Mouse (Mus musculus) neural tube, embryonic 10.5 days (tissue): ENCODE results near the gene Dscaml1.
A peak's percentile ranks its signal among the peaks of the same experiment; 100 is the strongest.

Experiments used
- DNase-seq: peaks from one replicate; pipeline ENCODE4 v3.0.0-alpha.2; 2017; ENCODE audit warnings: low spot score; ENCODE audit errors: extremely low spot score

Dscaml1 gene

GRCm38 (mm10) chr9:45505487-45505939 lies 79.1 kb downstream of the Dscaml1 start:
- no peak for DNase-seq

DNA sequence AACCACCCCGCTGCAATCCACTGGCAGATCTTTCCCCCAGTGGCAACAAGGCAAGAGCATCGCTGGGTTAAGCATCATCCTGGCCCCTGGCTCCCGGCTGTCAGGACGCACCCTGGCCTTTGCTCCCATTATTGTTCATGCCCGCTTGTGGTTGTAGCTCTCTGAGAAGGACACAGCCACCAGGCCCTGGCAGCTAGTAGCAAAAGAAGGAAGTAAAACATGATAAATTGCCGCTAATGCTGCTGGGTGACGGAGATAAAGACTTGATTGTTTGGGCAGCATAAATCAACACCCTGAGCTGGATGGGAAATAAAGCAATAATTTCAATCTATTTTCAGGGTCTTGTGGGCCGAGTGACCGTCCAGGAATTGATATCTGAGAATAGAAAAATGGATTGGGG lies 81.1 kb downstream of the Dscaml1 start:
- DNase-seq = no peak

DNA sequence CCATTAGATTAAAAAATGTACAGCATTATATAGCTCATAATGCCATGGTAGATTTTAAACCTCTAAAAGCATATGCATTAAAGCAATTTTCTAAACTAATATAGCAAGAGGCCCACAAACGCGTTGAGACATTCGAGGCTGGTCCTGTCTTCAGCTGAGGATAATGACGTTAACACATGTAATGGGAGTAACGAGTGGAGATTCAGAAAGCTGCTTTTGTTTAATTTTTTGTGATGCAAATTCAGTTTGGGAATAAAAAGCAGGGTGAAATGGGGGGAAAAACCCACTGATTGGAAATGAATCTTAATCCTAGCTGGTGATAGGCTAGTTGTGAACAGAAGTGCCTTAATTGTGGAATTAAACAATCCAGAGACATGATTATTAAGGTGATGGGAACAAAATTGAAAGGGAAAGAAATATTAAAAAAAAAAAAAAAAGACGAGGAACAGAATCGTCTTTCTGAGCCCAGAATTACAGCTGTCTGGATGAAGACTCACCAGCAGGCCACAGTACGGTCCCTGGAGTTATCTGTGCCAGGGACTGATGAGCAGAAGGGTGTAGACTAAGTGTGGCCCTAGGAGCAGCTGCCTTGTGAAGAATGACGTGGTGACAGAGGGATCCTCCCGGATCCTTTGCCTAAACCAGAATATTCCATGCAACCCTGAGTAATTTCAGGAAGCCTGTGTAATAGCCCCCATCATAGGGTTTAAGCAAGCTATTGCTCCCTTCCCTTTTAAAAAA lies 84.5 kb downstream of the Dscaml1 start:
- no peak for DNase-seq

- DNase-seq = no peak
Observed at GRCm38 (mm10) chr9:45517993-45518705, 91.7 kb downstream of the Dscaml1 start.

DNA sequence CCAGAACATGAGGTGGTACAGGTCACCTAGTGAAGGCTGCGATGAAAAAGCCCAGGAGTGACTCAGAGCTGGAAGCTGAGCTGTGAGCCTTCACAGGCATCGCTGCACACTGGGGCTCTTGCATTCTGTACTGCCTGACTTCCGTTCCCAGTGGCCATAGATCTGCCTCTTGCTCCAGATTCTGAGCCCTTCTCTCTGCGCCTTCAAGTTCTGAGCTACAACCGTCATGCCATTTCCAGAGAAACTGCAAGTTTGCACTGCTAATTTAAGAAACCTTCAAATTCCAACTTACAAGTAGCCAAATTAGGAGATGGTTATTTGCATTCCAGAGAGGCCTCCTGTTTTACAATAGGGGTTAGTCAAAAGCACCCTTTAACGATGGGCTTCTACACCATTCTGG lies 93.4 kb downstream of the Dscaml1 start:
- DNase-seq = no peak

GRCm38 (mm10) chr9:45522866-45523265 lies 96.4 kb downstream of the Dscaml1 start:
- DNase-seq = no peak

DNA sequence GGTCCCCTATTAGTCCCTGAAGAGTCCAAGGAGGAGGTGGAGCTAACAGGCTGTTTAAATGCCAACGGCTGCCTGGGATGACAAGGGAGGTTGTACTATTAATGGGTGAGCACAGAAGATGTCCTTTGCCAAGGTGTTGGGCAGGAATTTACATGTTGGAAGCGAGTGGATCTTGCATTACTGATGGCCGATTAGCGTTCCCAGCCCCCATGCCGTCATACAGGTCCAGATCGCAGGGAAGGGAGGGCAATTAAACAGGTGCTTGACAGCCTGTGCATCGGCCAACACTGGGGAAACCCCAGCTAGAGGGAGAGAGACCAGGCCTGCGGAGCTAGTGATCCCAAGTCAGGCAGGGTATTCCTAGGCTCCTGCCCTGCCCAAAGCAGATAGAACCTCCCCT lies 98.1 kb downstream of the Dscaml1 start:
- DNase-seq = no peak

DNA sequence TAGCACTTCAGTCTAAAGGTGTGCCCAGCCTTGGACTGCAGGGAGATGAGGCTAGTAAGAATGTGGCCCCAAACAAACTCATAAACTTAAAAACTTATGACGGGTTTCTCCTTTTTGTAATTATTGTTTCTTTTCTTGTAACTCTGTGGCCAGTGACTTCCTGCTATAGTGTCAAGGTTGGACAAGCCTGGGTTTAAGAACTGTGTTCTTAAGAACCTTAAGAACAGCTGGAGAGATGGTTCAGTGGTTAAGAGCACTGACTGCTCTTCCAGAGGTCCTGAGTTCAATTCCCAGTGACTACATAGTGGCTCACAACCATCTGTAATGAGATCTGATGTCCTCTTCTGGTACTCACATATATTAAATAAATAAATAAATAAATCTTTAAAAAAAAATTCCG lies 106.8 kb downstream of the Dscaml1 start:
- no peak for DNase-seq

- DNase-seq = no peak
Observed at GRCm38 (mm10) chr9:45534472-45534988, 108.1 kb downstream of the Dscaml1 start.

GRCm38 (mm10) chr9:45537649-45538048 lies 111.2 kb downstream of the Dscaml1 start:
- no peak for DNase-seq

DNA sequence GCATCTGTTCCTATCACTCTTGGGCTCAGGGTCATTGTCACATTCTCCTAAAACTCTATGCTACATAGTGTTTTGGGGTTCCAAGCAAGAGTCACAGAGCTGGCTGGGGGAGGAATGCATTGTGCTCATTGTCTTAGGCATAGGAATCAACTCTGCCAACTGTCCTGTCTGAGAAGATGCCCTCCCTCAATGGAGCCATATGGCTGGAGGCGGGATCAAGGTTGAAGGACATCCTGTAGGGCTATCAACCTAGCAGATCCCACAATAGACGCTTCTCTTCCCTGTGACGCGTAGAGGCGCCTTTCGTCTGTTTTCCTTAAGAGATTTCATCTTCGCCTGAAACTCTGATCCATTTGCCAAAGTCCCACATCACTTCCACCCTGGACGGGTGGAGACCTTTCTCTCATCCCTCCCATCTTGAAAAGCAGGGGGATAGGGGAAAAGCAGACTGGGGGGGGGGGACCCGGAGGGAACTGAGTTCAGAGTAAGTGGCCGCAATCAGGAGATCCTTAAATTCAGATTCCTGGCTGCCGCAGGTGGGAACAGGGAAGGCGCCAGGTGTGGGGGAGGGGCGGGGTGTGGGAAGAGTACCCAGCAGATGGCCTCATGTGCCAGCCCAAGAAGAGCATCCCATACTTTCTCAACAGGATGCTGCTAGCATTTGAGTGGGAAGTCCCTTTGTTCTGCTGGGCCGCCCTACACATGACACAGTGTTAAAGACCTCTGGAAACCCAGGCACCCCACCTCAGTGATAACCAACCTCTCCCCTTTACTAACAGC lies 113.0 kb downstream of the Dscaml1 start:
- no peak for DNase-seq

DNA sequence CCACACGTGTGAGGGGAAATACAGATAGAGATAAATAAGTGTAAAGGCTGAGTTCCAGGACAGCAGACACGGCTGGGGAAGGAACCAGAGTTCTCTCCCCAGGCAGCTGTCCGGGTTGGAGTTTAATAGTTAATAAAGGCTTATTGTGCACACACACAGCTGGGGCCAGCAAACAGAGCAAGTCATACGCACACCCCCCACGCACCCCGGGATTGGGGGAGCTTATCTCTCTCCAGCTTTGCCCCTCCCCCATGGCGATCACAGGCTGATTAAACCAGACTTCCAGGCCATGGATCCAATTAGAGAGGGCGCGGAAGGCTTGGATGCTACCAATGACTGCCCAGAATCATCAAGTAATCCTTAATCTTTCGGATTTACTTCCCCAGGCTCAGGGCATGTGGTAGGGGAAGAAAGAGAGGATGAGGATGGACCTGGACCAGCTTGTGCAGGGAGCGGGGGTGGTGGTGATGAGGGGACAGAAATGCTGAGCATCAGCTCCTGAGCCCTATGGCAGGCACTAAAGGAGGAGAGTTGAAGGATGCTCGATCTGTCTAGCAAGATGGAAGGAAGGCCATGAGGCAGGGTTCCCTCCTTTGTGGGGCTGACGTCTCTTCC lies 119.7 kb downstream of the Dscaml1 start:
- no peak for DNase-seq

GRCm38 (mm10) chr9:45546902-45547578 lies 120.6 kb downstream of the Dscaml1 start:
- DNase-seq = no peak

DNA sequence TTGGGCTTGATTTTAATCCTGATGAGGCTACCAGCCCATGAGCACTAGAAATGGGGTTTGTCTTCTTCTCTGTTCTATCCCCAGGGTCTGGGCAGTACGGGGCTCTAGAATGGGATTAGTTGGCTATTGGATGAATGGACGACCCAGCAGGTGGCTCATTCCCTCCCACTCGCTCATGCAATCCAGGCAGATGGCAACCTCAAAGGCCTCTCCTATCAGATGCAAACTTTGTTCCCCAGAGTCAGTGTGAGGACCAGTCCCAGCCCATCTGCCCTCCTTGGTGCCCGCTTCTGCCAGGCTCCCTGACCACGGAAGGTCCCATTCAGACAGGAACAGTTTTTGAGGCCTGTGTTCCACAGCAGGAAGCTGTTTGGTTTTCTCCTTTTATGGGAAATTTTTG lies 123.4 kb downstream of the Dscaml1 start:
- DNase-seq = no peak

DNA sequence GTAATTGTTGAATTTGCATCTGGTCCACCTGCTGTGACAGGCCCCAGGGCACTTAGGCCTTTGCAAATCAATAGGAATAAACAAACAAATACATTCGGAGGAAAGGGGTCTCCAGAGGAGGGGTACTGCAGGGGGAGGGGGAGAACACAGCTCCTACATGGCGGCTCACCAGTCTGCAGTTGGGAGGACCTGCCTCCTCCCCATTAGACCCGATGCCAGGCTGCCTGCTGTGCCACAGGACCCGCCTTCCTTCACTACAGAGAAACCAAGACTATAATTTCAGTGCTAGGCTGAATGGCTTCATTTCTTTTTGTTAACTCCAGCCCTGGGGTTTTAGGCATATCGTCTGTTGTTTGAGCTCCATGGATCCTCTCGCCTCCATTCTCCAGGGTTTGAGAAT lies 123.8 kb downstream of the Dscaml1 start:
- no peak for DNase-seq

- DNase-seq = no peak
Observed at GRCm38 (mm10) chr9:45550662-45551061, 124.2 kb downstream of the Dscaml1 start.

DNA sequence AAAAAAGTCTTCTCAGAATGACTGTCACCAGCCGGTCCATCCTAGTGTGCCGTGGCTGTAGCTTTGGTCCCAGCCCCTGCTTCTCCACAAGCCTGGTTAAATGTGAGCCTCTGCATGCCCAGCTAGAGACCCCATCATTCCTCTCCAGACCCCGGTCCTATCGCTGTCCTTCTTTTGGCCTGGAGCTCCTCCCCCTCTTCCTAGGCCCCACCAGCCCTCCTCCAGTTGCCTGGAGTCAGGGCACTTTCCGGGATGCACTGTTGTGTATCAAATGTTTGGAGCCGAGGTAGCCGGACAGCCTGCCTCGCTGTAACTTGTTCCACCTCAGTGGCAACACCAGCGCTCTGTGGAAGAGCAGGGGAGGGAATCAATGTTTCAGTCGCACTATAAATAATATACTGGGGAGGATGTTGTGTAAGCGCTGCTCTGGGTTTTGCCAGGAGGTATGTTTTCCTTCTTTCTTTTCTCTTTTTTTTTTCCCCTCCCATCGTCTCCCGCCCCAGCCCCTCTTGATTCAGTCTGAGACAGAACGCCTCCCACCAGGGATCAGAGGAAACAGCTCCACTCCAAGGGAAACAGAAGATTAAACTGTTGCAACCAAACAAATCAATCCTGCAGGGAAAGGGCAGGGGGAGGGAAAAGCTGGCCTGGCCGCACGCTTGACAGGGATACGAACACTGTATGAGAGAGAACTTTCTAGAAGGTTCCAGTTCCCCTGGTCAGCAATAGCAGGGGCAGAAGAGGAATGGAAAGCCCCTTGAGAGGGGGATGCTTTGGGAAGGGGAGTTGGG lies 128.8 kb downstream of the Dscaml1 start:
- DNase-seq = peak; percentile 33

- DNase-seq = no peak
Observed at GRCm38 (mm10) chr9:45556882-45557281, 130.5 kb downstream of the Dscaml1 start.

- DNase-seq = no peak
Observed at GRCm38 (mm10) chr9:45560987-45561386, 134.6 kb downstream of the Dscaml1 start.
